Mouse (Mus musculus) frontal cortex, postnatal 14 days (tissue): Measurements from ENCODE around the gene Rufy2.

Source experiments
- DNase-seq, 2 experiments: peaks; one replicate each; pipeline ENCODE4 v3.0.0; 2022; ENCODE audit warnings: low spot score in 2 of 2

The Rufy2 gene

DNA sequence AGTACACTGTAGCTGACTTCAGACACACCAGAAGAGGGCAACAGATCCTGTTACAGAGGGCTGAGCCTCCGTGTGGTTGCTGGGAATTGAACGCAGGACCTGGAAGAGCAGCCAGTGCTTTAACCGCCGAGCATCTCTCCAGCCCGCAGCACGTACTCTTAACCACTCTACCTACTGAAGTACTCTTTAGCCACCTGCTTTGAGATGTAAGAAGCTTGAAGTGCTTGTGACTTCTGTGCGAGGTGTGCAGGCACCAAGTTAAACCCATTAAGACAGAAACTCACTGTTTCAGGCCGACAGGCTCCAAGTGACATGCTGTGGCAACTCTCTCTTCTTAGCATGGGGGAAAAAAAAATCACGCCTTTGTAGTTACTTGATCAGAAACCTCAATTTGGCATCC lies 34.1 kb downstream of the Rufy2 start:
- DNase-seq = no peak

DNA sequence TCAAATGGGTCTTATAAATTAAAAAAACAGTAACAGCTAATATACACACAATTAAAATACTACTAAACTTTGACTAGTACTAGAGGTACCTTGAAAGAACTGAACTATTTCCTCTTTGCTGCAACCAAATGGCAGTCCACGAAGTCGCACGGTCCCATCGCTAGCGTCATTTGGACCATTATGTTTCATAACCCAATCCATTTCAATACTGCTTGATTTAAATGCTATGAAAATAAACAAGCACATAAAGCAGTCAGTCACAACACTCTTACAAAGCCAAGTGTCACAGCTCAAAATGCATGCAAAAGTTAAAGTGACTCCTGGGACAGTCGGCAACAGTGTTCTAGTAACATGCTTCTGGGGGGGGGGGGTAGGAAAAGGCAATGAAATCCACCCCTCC lies 39.3 kb downstream of the Rufy2 start:
- DNase-seq = no peak

DNA sequence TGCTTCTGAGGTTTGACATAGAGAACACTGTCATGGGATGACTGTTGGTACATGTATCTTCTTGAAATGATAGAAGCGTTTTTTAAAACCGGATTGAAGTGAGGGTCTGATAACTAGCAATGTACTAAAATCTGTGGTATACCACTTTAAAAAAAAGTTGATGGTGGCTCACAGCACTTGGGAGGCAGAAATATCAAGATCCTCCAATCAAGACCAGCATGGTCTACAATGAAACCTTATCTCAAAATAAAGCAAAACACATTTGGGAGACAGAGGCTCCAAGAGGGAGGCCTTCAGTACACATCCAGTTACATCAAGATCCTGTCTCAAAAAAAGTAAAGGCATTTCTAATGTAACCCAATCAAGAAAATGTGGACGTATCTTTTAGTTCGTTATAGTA lies 41.7 kb downstream of the Rufy2 start:
- DNase-seq = no peak

DNA sequence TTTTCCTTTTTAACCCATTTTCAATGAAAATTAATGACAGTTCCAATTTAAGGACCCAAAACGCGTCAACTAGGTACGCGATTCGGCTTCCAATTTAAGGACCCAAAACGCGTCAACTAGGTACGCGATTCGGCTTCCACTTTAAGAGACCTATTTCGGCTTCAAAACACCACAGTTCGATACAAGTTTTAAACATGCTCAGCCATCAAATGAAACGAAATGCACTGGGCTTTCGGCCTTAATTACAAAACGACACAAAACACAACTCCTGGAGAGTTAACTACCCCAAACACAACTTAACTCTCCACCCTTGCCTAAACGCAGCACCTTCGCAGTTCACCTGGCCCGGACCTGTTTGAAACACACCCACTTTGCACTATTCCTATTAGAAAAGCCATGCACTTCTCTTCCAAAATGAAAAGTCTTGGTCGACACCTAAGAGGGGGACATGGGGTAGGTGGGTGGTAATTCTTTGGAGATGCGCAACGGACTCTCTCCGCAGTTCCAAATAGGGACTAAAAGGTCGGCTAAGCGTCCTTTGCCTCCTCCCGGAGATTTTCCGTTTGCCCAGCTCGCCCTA lies 42.6 kb downstream of the Rufy2 start:
- DNase-seq = no peak

DNA sequence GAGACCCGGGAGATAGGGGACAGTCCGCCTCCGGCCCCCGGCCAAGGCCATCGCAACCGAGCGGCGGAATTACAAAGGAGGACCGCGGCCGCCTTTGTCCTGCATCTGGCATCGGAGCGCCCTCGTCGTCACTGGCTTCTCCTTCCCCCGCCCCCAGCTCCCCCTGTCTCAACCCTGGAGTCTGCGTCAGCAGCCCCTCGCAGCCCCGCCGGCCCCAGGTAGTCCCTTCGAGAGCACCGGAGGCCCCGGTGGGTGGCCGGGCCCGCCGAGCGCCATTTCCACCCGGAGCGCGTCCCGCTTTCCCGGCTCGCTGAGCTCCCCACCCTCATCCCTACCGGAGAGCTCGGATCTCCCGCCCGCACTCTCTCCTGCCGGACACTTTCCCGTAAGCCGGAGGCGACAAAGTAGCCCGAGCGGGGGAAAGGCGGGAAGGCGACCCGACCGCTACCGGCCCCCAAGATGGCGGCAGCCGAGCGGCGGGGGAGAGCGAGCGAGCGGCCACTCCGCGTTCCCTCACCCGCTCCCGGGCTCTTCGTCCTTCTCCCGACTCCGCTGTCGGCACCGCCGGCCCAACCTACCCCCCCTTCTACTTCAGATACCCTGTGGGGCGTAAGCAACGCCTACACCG lies 43.2 kb downstream of the Rufy2 start:
- peak; percentile 51 to 58 for DNase-seq

DNA sequence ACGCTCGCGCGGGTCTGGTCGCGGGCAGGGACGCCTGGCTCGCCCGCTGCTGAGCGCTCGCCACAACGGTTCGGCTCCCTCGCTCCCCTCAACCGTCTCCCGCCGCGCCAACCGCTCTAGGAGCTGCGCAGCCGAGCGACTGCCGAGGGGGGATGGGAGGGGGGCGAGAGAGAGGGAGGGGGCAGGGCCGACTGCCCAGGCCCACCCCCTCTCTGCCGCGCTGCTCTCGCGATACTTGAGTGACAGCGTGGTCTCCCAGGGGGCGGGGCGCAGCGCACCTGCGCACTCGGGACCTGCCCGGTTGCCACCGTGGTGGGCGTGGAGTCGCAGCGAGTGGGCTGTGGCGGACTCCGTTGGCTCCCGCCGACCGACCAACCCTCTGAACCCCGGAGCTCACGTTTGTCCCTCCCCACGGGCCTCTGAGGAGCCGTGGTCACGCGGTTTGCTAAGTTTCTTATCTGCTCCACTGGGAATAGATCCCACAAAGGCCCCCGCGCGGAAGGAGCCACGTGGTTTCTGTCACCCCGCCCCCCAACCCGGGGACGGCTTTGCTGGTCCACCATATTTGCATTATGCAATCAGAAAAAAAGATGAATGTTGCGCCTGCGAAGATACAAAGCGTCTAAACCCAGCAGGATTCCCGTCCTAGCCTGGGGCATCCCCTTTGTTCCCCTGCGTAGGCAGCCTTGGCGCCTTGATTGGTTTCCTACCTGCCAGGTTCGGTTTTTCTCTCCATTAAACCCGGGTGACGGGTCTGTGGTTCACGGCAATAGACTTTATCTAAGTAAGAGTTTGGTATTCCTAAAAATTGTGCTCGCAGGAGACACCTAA lies 43.9 kb downstream of the Rufy2 start, which contains the start of the genes Hnrnph3 and Pbld2:
Gene Hnrnph3, minus strand, starts transcription at position 469 of the 831 bp plus-strand sequence.
Gene Pbld2, plus strand, starts transcription at position 567 of the 831 bp plus-strand sequence.
- peak; percentile 97 to 98 for DNase-seq

DNA sequence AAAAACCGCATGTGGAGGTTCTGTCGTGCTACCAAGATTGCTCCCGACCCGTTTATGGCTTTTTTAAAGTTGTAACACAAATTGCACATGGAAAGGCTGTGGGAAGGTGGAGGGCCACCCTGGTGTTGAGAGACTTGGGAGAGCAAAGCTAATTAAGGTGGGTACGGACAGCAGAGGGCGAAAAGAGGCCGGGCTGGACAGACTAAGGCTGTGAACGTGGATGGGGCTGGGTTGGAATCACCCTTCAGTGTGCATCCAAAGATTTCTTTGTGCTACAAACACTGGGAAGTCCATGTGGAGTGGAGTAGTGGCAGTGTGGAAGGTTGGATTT lies 44.5 kb downstream of the Rufy2 start:
- DNase-seq = peak in 1 of 2 experiments; percentile 58

DNA sequence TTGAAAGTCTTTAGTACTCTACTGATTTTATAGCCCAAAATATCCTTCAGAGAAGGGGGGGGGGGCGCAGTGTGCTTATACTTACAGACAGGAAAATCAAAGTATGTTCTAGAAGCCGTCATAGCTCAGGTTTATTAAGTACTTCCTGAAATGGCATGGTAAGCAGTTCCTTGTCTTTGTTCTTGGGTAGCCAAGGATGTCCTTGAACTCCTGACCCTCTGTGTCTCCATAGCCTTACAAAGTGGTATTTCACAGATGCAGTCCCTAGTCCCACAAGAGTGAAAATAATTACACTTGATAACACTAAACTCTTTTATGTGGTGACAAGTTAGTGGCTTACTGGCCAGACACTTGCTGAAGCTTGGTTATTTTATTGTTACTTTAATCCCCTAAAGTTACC lies 45.0 kb downstream of the Rufy2 start:
- no peak for DNase-seq

DNA sequence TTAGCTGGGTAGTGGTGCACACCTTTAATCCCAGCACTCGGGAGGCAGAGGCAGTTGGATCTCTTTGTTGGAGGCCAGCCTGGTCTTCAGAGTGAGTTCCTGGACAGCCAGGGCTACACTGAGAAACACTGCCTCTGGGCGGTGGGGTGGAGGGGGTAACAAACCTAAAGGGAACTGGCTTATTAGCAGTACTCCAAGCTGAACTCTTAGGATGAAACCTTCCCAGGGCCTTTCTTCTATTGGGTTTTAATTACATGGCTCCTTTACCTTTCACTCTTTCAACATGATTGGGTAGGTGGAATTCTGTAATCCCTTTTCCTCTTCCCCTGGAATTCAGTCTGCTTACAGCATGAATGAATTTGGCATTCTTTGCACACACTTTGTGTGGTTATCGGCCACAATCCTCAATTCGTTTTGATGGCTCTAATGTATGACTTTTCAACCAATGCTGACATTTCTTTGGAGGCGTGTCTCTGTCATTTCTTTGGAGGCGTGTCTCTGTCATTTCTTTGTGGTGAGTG lies 45.5 kb downstream of the Rufy2 start:
- DNase-seq = no peak

DNA sequence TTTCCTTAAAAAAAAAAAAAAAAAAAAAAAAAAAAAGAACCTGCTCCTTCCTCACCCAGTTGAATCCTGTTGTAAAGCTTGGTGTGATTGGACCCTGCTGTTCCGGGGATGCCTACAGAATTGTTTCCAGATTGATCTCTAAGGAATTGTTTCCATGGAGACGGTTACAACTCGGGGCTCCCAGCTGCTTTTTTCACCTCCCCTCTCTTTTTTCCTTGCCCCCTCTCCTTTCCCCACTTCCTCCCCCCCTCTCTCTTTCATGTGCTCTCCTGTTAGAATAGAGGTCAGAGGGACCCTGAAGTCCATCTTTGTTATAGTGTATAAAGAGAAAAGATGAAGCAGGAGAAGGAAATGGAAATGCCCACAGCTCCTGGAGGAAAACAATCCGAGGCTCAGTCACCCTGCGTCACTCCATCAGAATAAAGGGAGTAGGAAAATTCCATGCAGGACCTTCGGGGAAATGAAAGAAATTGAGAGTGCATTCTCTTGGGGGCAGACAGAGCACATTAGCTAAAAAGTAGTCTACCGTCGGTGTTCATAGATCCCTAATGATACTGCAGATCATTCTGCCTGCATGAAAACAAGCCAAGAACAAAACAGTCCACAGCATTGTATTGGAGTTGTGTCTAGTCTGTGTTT lies 46.3 kb downstream of the Rufy2 start:
- no peak for DNase-seq

DNA sequence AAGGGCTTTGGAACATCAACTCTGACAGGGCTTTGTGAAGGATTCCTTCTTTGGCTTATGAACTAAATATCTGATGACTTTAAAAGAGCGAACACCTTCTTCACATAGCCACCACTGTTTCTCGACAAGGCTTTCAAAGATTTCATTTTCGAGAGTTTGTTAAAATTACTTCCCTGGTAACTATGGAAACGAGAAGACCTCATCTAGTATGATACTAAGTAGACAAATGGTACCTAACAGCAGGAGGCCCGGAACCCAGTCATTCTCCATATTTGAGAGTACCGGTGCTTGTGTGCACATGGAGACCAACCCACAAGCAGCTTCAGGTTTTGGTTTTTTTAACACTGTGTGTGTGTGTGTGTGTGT lies 46.8 kb downstream of the Rufy2 start:
- DNase-seq = no peak

DNA sequence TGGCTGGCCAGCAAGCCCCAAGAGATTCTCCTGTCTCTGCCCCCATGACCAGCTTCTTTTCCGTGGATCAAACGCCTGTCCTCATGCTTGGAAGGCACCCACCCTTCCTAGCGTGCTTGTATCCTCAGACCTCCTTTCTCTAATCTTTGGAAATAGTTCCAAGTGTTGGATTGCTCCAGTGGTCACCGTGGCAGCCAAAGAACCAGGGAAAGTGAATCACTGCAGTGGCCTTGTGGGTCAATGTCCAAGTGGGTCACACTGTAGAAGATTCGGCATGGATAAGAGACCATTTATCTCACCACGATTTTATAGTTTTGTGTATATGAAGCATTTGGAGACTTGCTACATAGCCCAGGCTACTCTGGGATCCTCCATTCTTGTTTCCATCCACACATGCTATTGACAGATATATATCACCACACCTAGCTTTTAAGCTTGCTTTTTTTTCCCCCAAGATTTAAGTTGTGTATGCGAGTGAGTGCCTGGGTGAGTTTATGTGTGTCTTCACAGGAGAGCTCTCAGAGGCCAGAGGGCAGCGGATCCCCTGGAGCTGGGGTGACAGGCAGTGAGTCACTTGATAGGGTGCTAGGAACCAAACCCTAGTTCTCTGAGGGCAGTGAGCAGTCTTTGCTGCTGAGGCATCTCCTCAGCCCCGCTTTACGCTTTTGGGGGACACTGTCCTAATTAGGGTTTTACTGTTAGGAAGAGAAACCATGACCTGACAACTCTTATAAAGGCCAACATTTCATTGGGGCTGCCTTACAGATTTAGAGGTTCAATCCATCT lies 47.5 kb downstream of the Rufy2 start:
- DNase-seq = no peak

DNA sequence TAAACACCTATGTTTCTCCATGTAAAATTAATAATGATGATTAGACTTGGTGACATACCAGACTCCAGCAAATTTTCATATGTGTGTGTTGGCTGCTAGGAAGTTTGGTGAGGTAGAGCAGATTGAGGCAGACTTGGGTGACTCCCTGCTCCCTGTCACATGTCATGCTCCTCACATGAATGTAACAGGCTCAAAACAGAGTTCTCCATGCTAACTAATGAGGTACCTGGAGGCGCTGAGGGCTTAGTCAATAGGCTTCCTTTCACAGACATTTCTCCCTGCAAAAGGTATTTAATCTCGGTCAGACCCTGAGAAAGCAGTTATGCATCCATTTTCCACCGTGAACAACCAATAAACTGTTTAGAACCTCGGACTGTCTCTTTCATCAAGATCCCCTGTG lies 48.4 kb downstream of the Rufy2 start:
- no peak for DNase-seq

DNA sequence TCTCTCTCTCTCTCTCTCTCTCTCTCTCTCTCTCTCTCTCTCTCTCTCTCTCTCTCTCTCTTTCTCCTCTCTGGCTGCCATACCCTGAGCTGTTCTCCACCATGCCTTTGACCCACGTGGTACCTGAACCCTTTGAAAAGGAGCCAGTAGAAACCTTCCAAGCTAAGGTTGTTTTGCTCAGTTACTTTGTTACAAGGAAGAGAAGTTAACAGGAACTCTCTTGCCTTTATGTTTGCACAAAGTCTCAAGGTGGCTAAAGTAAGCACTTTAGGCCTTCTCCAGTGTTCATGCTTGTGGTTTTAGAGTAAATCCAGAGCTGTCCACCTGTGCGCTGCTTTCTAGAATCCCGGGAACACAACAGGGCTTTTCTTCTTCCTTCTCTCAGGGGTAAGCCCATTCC lies 52.2 kb downstream of the Rufy2 start:
- DNase-seq = no peak

DNA sequence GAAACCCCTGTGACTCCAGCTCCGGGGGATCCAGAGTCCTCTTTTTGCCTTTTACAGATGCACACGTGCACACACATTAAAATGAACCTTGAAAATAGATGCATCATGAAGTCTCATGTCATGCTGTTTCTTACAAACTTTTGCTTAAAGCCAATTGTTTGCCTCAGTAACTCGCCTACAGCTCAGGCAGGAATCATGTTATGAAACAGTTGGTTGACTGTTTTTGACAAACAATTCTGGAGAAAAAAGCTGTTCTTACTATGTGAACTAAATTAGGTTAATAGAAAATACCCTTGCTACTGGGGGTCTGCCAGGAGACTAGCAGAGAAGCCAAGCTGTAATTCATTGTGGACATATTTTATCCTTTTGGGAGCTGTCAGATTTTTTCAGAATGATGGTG lies 52.9 kb downstream of the Rufy2 start:
- DNase-seq = no peak

DNA sequence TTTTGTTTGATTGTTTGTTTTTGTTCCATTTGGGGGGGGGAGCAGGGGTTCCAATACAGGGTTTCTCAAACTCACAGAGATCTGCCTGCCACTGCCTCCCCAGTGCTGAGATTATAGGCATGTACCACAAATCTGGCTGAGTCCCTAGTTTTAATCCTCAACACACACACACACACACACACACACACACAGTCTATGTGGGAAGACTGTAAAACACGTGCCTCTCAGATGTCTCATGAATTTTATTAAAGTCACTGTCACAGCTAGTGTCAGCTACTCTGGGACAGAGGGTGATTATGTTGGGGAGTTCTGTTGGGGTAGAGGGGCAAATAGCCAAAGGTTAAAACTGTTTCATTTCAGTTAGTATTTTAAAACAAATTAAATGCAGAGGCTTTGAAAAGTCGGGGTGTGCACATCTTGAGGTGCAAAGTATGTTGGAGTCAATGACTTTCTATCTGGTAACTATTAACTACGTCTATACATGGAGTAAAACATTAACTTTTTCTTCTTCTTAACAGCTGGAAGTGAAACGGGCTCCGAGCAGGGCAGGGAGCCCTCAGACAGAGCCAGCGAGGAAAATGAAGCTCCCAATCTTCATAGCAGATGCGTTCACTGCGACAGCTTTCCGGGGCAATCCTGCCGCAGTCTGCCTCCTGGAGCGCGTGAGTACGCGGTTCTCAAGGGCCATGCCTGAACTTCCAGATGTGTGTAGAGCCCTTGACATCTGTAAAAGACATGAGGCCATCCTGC lies 58.7 kb downstream of the Rufy2 start:
- DNase-seq = no peak

DNA sequence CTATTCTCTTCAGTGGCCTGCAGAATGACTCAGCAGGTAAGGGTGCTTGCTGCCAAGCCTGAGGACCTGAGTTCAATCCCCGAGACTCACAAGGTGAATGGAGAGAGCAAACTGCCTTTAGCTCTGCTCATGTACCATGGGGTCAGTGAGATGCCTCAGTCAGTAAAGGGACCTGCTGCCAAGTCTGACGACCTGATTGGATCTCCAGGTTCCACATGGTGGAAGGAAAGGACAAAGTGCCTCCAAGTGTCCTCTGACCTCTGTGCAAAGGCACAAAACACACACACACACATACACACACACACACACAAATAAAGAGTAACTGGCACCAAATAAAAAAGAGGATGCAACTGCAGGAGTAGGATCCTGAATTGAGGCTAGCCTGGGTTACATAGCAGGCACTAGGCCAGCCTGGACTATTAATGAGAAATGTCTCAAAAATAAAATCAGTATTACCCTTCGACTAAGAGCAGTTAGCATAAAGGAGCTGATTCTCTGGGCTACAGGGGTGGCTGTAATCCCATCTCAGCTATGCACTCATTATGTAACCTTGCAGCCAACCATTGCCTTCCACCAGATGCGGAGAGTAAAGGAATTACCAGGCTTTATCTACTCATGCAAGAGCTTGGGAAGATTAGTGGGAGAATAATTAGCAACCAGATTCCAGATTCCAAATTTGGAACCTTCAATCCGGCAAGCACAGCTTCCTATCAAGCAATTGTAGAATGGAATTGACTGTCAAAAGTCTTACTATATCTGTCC lies 60.0 kb downstream of the Rufy2 start:
- no peak for DNase-seq

DNA sequence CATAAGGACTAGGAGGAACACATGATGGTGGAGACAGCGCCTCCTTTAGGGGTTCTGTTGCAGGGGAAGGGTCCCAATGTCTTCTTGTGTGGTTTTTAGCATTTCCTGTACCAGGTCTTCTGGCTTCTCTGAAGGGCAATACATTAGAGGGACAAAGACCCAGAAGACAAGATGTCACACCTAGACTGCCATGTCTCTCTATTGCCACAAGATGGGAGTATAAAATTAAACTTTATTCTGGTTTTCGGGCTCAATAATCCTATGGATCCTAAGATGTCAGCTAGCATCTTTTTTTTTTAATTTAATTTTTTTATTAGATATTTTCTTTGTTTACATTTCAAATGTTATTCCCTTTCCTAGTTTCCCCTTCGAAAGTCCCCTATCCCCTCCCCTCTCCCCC lies 63.1 kb downstream of the Rufy2 start:
- no peak for DNase-seq

DNA sequence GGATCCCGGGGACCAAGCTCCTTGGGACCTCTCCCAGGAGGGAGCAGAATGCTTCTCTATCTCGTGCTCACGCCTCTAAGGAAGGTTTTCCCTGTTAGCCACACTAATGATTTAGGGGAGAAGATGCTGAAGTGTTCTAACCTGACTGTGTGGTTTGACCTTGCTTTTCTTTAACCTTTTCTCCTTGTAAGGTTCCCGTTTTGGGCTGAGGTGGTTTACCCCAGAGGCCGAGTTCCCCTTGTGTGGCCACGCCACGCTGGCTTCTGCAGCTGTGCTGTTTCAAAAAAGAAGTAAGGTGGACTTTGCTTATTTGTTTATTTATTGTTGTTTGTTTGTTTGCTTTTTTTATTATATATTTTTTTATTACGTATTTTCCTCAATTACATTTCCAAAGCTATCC lies 67.7 kb downstream of the Rufy2 start:
- DNase-seq = no peak

DNA sequence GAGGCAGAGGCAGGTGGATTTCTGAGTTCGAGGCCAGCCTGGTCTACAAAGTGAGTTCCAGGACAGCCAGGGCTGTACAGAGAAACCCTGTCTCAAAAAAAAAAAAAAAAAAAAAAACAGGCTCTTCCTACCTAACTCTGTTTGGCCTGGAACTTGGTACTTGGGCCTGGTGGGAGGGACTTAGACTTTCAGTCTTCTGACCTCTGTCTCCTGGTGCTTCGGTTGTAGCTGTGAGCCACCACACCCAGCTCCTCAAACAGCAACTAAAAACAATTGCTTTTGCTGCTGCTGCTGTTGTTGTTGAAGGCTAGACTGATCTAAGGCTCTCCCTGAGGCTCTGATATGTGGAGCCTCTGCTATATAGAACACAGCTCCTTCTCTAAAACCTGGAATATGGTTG lies 69.1 kb downstream of the Rufy2 start:
- no peak for DNase-seq
